Mouse (Mus musculus): ENCODE results near the gene Rasa3.

Gene Rasa3

GRCm38 (mm10) chr8:13684131-13684530 is 6.7 kb upstream of the Rasa3 start:
- no peak for DNase-seq

DNA sequence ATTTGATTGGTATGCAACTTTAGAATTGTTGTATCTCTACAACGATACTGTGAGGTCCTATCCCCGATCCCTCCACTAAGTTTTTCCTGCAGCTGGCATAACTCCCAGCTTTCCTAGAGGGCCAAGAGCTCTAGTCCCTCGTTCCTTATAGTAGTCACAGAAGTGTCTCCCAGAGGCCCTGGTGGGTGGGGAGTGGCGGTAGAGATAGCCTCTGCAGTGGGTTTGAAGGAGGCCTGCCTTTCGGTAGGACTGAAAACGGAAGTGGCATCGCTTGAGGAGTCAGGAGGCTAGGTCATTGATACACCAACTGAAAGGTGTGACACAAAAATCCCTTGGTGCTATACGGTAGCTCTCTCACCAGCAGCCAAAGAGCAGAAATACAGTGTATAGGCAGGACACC is 779 bp upstream of the Rasa3 start:
- DNase-seq: no peak

DNA sequence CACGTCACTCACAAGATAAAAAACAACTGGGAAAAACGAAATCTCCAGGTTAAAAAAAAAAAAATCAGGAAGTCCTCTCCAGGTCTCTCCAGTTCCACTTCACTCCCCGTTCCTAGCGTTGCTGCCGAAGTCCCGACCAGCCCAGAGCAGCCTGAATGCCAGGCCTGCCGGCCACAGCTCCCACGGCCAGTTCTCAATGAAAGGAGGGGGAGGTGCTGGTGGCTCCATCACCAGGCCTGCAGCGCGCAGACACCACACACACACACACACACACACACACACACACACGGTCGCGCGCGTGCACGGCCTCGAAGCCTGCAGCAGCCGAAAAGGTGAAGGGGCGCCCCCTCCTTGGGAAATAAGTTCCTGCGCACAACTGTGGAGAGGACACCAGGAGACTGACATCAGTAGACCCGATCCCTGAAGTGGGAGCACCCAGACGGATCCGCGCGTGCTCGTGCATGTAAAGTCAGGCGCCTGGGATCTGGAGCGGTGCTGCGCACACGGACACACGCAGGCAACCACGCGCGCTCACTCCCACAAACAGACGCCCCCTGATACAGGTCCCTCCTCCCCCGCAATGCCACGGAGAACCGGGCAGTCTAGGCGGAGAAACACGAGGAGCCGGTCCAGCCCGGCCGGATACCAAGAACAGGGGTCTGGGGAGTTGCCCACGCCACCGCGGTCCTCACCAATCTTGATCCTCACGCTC is 546 bp downstream of the Rasa3 start:
- DNase-seq: peak; percentile 69

DNA sequence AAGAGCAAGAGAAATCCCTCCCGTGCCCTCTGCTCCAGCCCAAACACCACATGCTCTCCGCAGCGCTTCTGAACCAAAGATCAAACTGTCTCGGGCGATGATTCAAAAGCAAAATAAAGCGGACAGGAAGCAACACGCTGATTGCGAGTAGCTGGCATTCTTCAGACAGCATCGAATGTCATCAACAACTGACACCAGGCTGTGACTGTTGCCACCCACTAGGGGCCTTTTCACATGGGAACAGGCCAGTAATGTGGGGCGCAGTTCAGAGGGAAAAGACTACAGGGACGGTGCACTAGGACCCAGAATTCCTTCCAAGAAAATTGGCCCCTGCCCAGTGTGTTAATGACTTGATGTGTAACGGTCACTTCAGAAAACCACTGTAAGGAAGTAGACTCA is 1.1 kb downstream of the Rasa3 start:
- DNase-seq: peak; percentile 38

GRCm38 (mm10) chr8:13675524-13675923 is 1.9 kb downstream of the Rasa3 start:
- no peak for DNase-seq

GRCm38 (mm10) chr8:13675121-13675520 is 2.3 kb downstream of the Rasa3 start:
- DNase-seq: no peak

DNA sequence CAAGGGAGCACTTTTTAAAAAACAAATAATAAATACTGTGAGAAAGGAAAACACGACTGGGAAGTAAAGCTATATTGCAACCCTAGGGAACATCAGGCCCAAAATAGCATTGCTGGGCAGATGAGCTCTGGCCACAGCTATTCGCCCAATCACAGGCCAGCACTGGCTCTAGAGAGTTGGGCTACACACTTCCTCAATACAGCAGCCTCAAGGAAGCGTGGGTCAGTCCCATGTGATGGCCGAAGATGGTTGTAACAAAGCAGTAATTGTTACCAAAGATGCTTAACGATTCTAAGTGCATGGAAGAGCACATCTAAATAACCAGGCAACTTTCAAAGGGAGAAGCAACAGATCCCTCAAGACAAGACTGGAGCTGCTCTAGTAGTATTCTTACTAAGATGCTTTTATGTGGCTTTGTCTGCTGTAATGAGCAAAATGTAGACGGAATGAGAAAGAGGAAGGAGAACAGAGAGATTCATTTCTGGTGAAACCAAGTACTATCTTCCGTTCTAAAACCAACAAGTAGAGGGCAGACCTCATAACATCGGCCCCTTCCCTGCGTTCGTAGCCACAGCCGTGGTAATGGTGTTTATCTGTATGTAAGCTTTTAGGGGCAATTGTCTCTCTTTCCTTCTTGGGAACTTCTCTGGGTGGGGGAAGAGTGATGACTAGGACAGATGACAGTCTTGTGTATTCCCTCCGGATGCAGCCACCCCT is 3.0 kb downstream of the Rasa3 start:
- DNase-seq: no peak

DNA sequence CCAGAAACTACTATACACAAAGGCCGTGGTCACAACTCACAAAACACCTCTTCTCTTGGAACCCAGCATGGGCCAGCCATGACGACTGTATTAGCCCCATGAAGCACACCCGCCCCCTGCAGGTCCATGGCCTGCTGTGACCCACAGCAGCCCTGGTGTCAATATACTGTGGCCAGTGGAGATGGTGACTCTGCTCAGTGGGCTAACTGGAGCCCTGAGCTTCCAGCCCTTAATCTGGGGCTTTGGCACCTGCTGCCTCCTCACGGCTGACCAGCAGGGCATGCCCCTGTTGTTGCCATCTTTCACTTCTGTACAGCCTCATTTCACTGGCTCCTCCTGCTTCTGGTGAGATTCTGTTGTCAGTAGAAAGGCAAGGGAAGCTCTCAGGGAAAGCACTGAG is 4.2 kb downstream of the Rasa3 start:
- DNase-seq: no peak

DNA sequence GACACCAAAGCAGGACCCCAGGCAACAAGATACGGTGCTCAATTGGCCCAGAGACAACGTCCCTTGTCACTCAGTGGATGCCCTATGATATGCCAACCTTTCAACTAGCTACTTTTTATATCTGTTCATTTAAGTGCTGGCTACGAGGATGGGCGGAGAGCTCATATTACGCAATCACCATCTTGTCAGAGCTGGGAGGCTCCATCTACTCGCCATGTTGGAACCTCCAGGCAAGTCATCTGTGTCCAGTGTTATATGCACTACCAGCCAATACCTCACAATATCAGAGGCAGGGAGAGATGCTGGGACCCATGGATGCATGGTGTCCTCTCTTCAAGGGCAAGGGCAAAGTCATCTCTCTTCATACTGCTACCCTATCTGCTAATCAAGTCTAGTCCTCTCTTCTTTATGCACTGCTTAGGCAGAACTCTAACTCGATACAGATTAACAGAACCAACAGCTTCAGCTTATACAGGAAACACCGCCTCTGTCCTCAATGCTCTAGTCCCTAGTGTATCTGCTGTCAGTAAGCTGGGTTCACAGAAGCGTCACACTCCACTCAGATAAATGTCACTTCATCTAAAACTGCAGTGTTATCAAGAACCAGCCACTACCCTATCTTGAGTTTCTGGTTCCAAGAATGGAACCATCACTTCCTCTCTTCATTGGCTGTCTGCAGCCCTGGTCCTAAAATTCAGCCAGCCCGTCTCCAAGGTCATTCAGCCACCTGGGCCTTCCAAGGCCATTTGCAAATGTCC is 6.0 kb downstream of the Rasa3 start:
- DNase-seq: no peak

GRCm38 (mm10) chr8:13670011-13670471 is 7.4 kb downstream of the Rasa3 start:
- DNase-seq: no peak

DNA sequence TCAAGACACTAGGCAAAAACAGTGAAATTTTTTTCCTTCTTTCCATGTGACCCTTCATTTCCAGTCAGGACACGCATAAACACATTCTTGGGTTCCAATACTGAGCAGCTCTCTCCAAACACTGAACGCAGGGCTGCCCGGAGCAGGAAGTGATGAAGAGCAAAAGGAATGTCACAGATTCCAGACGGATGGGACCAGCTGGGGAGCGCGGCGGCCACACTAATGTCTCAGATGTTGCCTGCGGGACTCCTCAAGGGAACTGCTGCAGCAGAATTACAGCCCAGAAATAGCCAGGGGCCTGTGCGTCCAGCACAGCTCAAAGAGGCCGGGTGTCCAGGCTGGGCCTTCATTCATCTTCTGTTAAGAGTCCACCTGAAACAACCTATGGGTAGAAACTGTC is 9.0 kb downstream of the Rasa3 start:
- no peak for DNase-seq

GRCm38 (mm10) chr8:13667917-13668316 is 9.5 kb downstream of the Rasa3 start:
- DNase-seq: no peak

GRCm38 (mm10) chr8:13665944-13666343 is 11.5 kb downstream of the Rasa3 start:
- DNase-seq: no peak

- no peak for DNase-seq
Measured at GRCm38 (mm10) chr8:13665538-13665937, 11.9 kb downstream of the Rasa3 start.

- no peak for DNase-seq
Measured at GRCm38 (mm10) chr8:13664711-13665210, 12.6 kb downstream of the Rasa3 start.

DNA sequence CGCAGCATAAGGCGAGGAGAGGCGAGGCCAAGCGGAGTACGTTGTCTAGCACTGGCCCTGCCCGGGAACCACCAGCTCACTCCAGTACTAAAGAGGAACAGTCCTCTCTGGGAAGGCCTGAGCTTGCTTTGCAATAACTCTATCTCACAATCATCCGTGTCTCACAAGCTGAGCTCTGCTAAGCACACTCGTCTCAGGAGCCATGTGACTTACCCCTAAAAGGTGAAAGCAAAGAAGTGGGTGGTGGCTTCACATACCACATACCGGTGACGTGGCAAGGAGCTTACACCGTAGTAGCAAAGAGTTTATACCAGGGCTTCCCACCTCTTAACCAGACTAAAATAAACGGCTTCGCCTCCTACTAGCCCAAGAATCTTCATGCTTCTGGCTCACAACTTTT is 17.1 kb downstream of the Rasa3 start:
- no peak for DNase-seq

DNA sequence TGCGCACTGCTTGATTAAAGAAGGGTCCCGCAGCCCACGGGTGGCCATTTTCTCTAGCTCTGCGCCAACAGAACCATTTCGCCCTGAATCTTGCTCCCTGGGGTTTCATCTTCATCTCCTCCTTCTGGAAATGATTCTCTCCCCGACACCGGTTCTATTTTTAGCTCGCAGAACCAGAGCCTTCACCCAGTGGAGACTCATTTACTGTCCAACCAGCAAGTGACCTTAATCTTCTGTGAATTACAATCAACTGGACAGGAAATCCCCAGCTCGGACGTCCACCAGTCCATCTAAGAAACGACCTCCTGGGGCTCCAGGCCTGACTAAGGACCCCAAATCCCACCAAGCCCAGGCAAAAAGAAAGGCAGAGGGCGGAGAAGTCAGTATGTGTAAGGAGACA is 19.9 kb downstream of the Rasa3 start:
- no peak for DNase-seq

DNA sequence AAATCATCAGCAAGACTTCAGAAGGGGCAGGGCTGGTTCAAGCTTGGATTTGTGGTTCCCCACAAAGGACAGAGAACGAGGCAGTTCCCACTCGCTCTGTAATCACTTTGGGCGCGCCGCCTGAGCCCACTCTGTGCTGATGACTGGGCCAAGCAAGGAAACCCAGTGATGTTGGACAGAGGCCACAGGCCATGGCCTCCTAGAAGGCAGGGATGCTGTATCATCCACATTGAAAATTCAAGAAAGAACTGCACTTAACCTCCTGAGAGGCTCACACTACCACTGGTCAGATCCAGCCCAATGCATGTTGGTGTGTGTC is 22.4 kb downstream of the Rasa3 start:
- DNase-seq: no peak

DNA sequence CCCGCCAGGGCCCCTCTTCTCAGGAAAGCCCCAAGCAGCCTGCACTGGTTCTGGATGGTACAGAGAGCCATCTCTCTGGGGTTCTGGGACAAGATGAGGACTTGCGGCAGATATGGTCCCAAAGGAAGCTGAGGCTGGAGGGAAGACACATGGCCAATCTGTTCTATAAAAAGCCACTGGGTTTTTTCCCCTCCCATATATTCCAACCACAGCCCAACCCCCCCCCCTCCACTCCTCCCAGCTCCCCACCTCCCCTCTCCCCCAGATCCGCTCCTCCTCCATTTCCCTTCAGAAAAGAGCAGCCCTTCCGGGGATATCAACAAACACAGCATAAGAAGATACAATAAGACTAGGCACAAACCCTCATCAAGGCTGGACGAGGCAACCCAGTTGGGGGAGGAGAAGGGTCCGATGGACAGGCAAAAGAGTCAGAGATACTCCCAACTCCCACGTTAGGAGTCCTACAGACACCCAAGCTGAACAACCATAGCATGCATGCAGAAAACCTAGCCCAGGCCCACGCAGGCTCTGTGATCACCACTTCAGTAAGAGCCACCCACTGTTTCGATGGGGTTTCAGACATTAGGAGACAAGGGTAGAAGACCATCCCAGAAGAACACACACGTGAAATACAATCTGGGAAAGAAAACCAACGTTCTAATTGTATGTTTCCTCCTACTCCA is 22.9 kb downstream of the Rasa3 start:
- no peak for DNase-seq

DNA sequence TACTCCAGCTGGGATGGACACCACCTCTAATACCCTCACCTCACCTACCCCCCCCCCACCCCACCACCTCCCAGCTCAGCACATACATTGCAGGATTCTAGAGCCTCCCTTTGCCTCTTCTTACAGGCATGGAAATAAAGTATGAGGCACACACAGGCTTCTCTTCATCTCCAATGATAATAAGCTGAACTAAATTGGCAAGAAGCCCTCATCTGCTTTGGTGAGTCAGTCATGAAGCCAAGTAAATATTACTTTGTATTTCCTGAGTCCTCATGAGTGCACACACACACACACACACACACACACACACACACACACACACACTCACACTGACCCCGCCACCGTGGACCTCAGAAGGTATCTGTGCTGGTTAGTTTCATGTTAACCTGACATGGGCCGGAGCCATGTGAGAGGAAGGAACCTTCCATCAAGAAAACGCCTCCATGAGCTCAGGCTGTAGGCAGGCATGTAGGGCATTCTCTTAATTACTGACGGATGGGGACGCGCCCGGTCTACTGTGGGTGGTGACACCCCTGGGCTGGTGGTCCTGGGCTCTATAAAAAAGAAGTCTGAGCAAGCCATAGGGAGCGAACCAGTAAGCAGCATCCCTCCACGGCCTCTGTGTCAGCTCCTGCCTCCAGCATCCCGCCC is 26.7 kb downstream of the Rasa3 start:
- no peak for DNase-seq

GRCm38 (mm10) chr8:13649154-13649515 is 28.3 kb downstream of the Rasa3 start:
- no peak for DNase-seq

GRCm38 (mm10) chr8:13648377-13649153 is 28.8 kb downstream of the Rasa3 start:
- no peak for DNase-seq
